Mouse (Mus musculus) intestine, embryonic 15.5 days (tissue): ENCODE measurements at regions not wholly inside any gene's neighbourhood (a gene's known extent, or its start where the extent isn't known, plus 50 kb on each side); places are given as distances from the start of the nearest gene placed in this dataset.

ENCODE experiments used
- ATAC-seq: fragments of 200-750 bp; cut with Nextera tagmentation; 2 replicates; pipeline ENCODE4 v1.8.0; 2017; ENCODE audit warnings: moderate TSS enrichment, moderate library complexity
- H3K27ac ChIP-seq: fragments of 300-500 bp; sonication (generic); 2 replicates; pipeline ENCODE4 v1.5.1; 2015; ENCODE audit warnings: mild to moderate bottlenecking, inconsistent platforms
- H3K27me3 ChIP-seq: fragments of 300-500 bp; sonication (generic); replicated peaks from 2 replicates; pipeline ENCODE4 v1.6.1; 2015; ENCODE audit warnings: inconsistent platforms
- H3K36me3 ChIP-seq: fragments of 300-500 bp; sonication (generic); 2 replicates; pipeline ENCODE4 v1.6.1; 2015; ENCODE audit warnings: inconsistent platforms
- H3K4me1 ChIP-seq: fragments of 300-500 bp; sonication (generic); replicated peaks from 2 replicates; pipeline ENCODE4 v1.6.1; 2015; ENCODE audit warnings: inconsistent platforms
- H3K4me2 ChIP-seq: fragments of 300-500 bp; sonication (generic); replicated peaks from 2 replicates; pipeline ENCODE4 v1.6.1; 2015; ENCODE audit warnings: mild to moderate bottlenecking, inconsistent platforms
- H3K4me3 ChIP-seq: fragments of 300-500 bp; sonication (generic); replicated peaks from 2 replicates; pipeline ENCODE4 v1.5.1; 2015; ENCODE audit warnings: inconsistent platforms
- H3K9ac ChIP-seq: fragments of 300-500 bp; sonication (generic); 2 replicates; pipeline ENCODE4 v1.6.1; 2015; ENCODE audit warnings: inconsistent platforms
- H3K9me3 ChIP-seq: fragments of 300-500 bp; sonication (generic); 2 replicates; pipeline ENCODE4 v1.6.1; 2016; ENCODE audit warnings: inconsistent platforms
- WGBS: fragments of 180-500 bp; shearing (Covaris S2); methylation state at CpG from one replicate; pipeline ENCODE4 v1.1.7; 2015; 5-methylcytosine and 5-hydroxymethylcytosine counted together

GRCm38 (mm10) chr2:174575546-174575945, 67.8 kb upstream of the Zfp831 start:
- no peak overlapping the region for H3K27ac ChIP-seq
- H3K4me2 ChIP-seq: no peak overlapping the region
- 85% methylated on average over 6 of the region's 6 CpGs for WGBS
- no peak overlapping the region for H3K4me3 ChIP-seq
- no peaks in the 10 kb centered on the region for H3K9me3 ChIP-seq
- H3K4me1 ChIP-seq: no peaks in the 10 kb centered on the region
- H3K27me3 ChIP-seq: no peaks in the 10 kb centered on the region
- ATAC-seq: no peak
- no peak overlapping the region for H3K9ac ChIP-seq
- no peaks in the 10 kb centered on the region for H3K36me3 ChIP-seq

- H3K9ac ChIP-seq: no peak overlapping the region
- H3K4me3 ChIP-seq: no peak overlapping the region
- H3K9me3 ChIP-seq: no peaks in the 10 kb centered on the region
- no peaks in the 10 kb centered on the region for H3K36me3 ChIP-seq
- no peak overlapping the region for H3K4me2 ChIP-seq
- no peak overlapping the region for H3K27ac ChIP-seq
- no peak for ATAC-seq
- 86% methylated on average over 5 of the region's 5 CpGs for WGBS
- no peaks in the 10 kb centered on the region for H3K4me1 ChIP-seq
- no peaks in the 10 kb centered on the region for H3K27me3 ChIP-seq
These were observed 62.2 kb upstream of the Zfp831 start for GRCm38 (mm10) chr2:174580906-174581703.

- H3K9ac ChIP-seq: no peak overlapping the region
- no peak overlapping the region for H3K4me3 ChIP-seq
- H3K4me1 ChIP-seq: no peaks in the 10 kb centered on the region
- no peak overlapping the region for H3K4me2 ChIP-seq
- no peak overlapping the region for H3K27ac ChIP-seq
- no peaks in the 10 kb centered on the region for H3K9me3 ChIP-seq
- H3K27me3 ChIP-seq: no peaks in the 10 kb centered on the region
- 82% methylated on average over 2 of the region's 2 CpGs for WGBS
- H3K36me3 ChIP-seq: no peaks in the 10 kb centered on the region
- no peak for ATAC-seq
These were observed 59.1 kb upstream of the Zfp831 start for GRCm38 (mm10) chr2:174584272-174584671.
